Mouse (Mus musculus) megakaryocyte, embryonic 14.5 days (primary cell): ENCODE measurements around the gene Tmem108.

ENCODE experiments used
- FLI1 ChIP-seq: IDR thresholded peaks from 2 replicates; pipeline ENCODE4 v1.6.1; 2012; ENCODE audit warnings: low read length, inconsistent platforms, mixed read lengths
- GATA1 ChIP-seq: IDR thresholded peaks from 3 replicates; pipeline ENCODE4 v1.6.1; 2012; ENCODE audit warnings: mixed read lengths, low read length, inconsistent platforms, borderline replicate concordance

GRCm38 (mm10) chr9:103637451-103637850 lies 124.2 kb downstream of the Tmem108 start:
- TF ChIP-seq GATA1 (no peak), FLI1 (no peak)
